ENCODE assay signal across 18 mouse cellular contexts in the genomic region with DNA sequence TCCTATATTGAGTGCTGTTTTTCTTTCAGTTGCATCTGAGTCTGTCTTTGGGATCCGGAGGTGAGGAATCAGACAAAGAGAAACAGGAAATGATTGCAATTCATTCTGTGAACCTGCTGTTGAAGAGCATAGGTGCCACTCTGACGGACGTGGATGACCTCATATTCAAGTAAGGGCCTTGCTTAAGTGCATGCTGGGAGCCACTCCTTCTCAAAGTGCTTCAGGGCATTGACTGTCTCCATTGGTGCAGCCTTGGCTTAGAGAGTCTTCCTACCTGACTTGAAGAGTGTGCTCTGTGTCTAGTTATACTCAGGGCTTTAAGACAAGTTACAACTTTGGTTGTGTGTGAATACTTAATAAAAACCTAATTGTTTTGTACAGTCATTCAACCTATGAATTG.
"Had no signal": no experiment of that assay in that cellular context is flagged by ENCODE, and none has a peak within 500 bp of the region (broad histone marks: within the 10 kb centered on the region; RNA-seq: fewer than 3 reads in every experiment).

No protein-coding gene starts in this region.

- H3K9ac ChIP-seq: liver, embryonic 12.5 days; liver, embryonic 14.5 days; lung, embryonic 14.5 days; midbrain, embryonic 12.5 days; neural tube, embryonic 13.5 days; neural tube, embryonic 15.5 days had no signal

- H3K4me3 ChIP-seq: liver, embryonic 12.5 days; midbrain, embryonic 10.5 days; midbrain, embryonic 12.5 days; myocyte; neural tube, embryonic 13.5 days; neural tube, embryonic 15.5 days had no signal

- H3K4me2 ChIP-seq: liver, embryonic 12.5 days; lung, embryonic 14.5 days; midbrain, embryonic 12.5 days; neural tube, embryonic 13.5 days; neural tube, embryonic 15.5 days had no signal

- H3K9me3 ChIP-seq: liver, embryonic 12.5 days; midbrain, embryonic 10.5 days; midbrain, embryonic 12.5 days; neural tube, embryonic 13.5 days; neural tube, embryonic 15.5 days had no signal

- ATAC-seq: liver, embryonic 12.5 days; midbrain, embryonic 16.5 days had no signal

- H3K27ac ChIP-seq: liver, embryonic 12.5 days; liver, embryonic 14.5 days; midbrain, embryonic 10.5 days; midbrain, embryonic 12.5 days; neural tube, embryonic 13.5 days; neural tube, embryonic 15.5 days had no signal

- H3K27me3 ChIP-seq: liver, embryonic 12.5 days; midbrain, embryonic 12.5 days; neural tube, embryonic 13.5 days; neural tube, embryonic 15.5 days had no signal

- H3K4me1 ChIP-seq: liver, embryonic 12.5 days had no signal

- DNase-seq: lung, embryonic 14.5 days; midbrain, embryonic 14.5 days; retina, postnatal 1 day; right cerebral cortex, adult 18-20 months; right cerebral cortex, postnatal 25 days; right cerebral cortex, postnatal 4 days; spleen, adult 18-20 months; thymus, adult 18-20 months; thymus, postnatal 14 days; thymus, postnatal 36 days had no signal
